Mouse (Mus musculus) CH12.LX (cell line): ENCODE measurements around the gene Tcp10c.
"Not testable (repeated sequence)": the region's sequence is repeated elsewhere in the genome, so short reads cannot be mapped to it uniquely, and the experiment has no call there.

Source experiments
- CTCF ChIP-seq, 2 experiments: IDR thresholded peaks in 1 of 2; conservative IDR thresholded peaks in 1 of 2; 2 replicates each; pipeline ENCODE4 v1.5.1; 2011 to 2012; ENCODE audit warnings: low read depth in 2 of 2, low read length in 2 of 2, improper control_type of control experiment in 1 of 2, inconsistent platforms in 1 of 2, mild to moderate bottlenecking in 1 of 2, moderate library complexity in 1 of 2
- EP300 ChIP-seq: IDR thresholded peaks from 2 replicates; pipeline ENCODE4 v1.6.1; 2011; ENCODE audit warnings: low read length, improper control_type of control experiment

DNA sequence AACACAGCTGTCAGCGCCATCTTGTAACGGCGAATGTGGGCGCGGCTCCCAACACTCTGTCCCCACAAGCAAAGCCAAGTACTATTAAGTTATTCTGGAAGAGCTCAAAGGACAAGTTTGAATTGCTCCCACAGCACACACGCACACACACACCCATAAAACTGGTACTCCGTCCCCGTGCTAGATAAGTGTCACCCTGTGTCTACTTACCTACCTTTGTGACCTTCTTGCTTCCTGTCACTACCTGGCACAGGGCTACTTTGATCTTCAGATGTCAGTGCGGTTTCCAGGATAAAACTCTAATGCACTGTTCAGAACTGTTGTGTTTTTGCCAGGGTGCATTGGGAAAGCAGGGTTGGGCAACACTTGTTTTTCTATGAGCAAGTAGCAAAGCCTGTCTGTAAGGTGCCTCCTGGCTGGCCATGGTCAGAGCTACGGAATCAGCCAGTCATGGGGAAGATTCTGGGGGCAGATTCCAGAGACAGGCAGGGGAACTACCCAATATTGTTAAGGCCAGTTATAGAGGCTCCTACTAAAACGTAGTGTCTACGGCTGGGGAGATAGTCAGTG, 66.7 kb downstream of the Tcp10c start:
- not testable (repeated sequence) for TF ChIP-seq CTCF (conservative IDR thresholded peaks at IDR 0.05 in 1 of 2, IDR thresholded peaks at IDR 0.05 in 1 of 2; ENCODE audit: low read depth in 2 of 2, low read length in 2 of 2); EP300
